Mouse (Mus musculus): ENCODE measurements around the gene Wwox.

Wwox gene

GRCm38 (mm10) chr8:115097988-115098562 lies 658.6 kb downstream of the Wwox start:
- DNase-seq (ENCODE audit: low spot score), result no peak

GRCm38 (mm10) chr8:115109309-115109708 lies 669.9 kb downstream of the Wwox start:
- no peak for DNase-seq (ENCODE audit: low spot score)

- no peak for DNase-seq (ENCODE audit: low spot score)
Observed at GRCm38 (mm10) chr8:115110423-115110822, 671.0 kb downstream of the Wwox start.

- DNase-seq (ENCODE audit: low spot score), result no peak
Observed at GRCm38 (mm10) chr8:115112062-115112461, 672.6 kb downstream of the Wwox start.

GRCm38 (mm10) chr8:115114498-115114897 lies 675.0 kb downstream of the Wwox start:
- no peak for DNase-seq (ENCODE audit: low spot score)

GRCm38 (mm10) chr8:115126081-115126480 lies 686.6 kb downstream of the Wwox start:
- no peak for DNase-seq (ENCODE audit: low spot score)

- no peak for DNase-seq (ENCODE audit: low spot score)
Observed at GRCm38 (mm10) chr8:115126674-115127073, 687.2 kb downstream of the Wwox start.

GRCm38 (mm10) chr8:115129307-115129706 lies 689.9 kb downstream of the Wwox start:
- DNase-seq (ENCODE audit: low spot score), result no peak

GRCm38 (mm10) chr8:115133119-115133518 lies 693.7 kb downstream of the Wwox start:
- DNase-seq (ENCODE audit: low spot score), result no peak

GRCm38 (mm10) chr8:115133711-115134218 lies 694.3 kb downstream of the Wwox start:
- no peak for DNase-seq (ENCODE audit: low spot score)

GRCm38 (mm10) chr8:115136888-115137287 lies 697.4 kb downstream of the Wwox start:
- no peak for DNase-seq (ENCODE audit: low spot score)

- no peak for DNase-seq (ENCODE audit: low spot score)
Observed at GRCm38 (mm10) chr8:115141614-115142013, 702.2 kb downstream of the Wwox start.

GRCm38 (mm10) chr8:115143530-115144320 lies 704.3 kb downstream of the Wwox start:
- peak; percentile 76 for DNase-seq (ENCODE audit: low spot score)

- DNase-seq (ENCODE audit: low spot score), result no peak
Observed at GRCm38 (mm10) chr8:115147006-115147405, 707.6 kb downstream of the Wwox start.

GRCm38 (mm10) chr8:115150446-115151109 lies 711.1 kb downstream of the Wwox start:
- peak; percentile 39 for DNase-seq (ENCODE audit: low spot score)

- DNase-seq (ENCODE audit: low spot score), result peak; percentile 23
Observed at GRCm38 (mm10) chr8:115151416-115151815, 712.0 kb downstream of the Wwox start.

GRCm38 (mm10) chr8:115154096-115154495 lies 714.6 kb downstream of the Wwox start:
- peak; percentile 44 for DNase-seq (ENCODE audit: low spot score)

- no peak for DNase-seq (ENCODE audit: low spot score)
Observed at GRCm38 (mm10) chr8:115156142-115156541, 716.7 kb downstream of the Wwox start.

GRCm38 (mm10) chr8:115157977-115158720 lies 718.7 kb downstream of the Wwox start:
- peak; percentile 70 for DNase-seq (ENCODE audit: low spot score)

- DNase-seq (ENCODE audit: low spot score), result peak; percentile 56
Observed at GRCm38 (mm10) chr8:115158721-115159111, 719.3 kb downstream of the Wwox start.

- DNase-seq (ENCODE audit: low spot score), result peak; percentile 32
Observed at GRCm38 (mm10) chr8:115159208-115159607, 719.8 kb downstream of the Wwox start.

All from embryo, embryonic 10 days (tissue).